Mouse (Mus musculus) G1E (cell line): ENCODE results near the gene Zc3h7b.

Source experiments
- CTCF ChIP-seq: IDR thresholded peaks from 2 replicates; pipeline ENCODE4 v1.5.1; 2012; ENCODE audit warnings: low read depth, low read length, inconsistent platforms, mixed read lengths
- POLR2AphosphoS5 ChIP-seq: IDR thresholded peaks from 2 replicates; pipeline ENCODE4 v1.6.1; 2012; ENCODE audit warnings: low read depth, low read length, inconsistent platforms; ENCODE audit not compliant: insufficient replicate concordance
- TAL1 ChIP-seq: conservative IDR thresholded peaks from 2 replicates; pipeline ENCODE4 v1.6.1; 2012; ENCODE audit warnings: low read depth, low read length, inconsistent platforms, mixed read lengths

- TF ChIP-seq CTCF, result no peak
- no peak for TF ChIP-seq POLR2AphosphoS5
- no peak for TF ChIP-seq TAL1
Observed at GRCm38 (mm10) chr15:81774505-81775171, 29.8 kb downstream of the Zc3h7b start.
